9 mouse cellular contexts compared by ENCODE assay signal in the genomic region with DNA sequence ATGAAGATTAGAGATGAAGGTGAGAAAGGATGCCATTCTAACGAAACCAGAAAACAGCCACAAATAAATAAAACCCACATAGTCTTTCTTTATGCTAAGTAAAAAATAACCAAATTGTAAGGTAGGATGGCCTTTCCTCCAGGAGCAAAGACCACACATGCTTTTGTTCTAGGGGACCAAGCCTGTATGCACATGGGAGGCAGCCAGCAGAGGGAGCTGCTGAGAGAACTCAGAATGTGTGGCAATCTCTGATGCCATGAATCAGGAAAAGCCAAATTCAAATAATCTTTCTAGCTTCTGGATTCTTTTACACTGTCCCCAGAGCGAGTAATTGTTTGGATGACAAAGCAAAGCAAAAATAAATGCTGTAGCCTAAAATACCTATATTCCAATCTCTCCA.
DNase-seq lines count a peak whose midpoint lies in the region; ATAC-seq and TF ChIP-seq lines count a peak whose summit lies in the region.
"Had no signal": no experiment of that assay in that cellular context is flagged by ENCODE, and none has a peak within 500 bp of the region (broad histone marks: within the 10 kb centered on the region; RNA-seq: fewer than 3 reads in every experiment).

No protein-coding gene starts in this region.

- 61% methylated on average over 2 of the region's 2 CpGs for WGBS in limb, embryonic 11.5 days

- H3K9ac ChIP-seq in limb, embryonic 11.5 days (ENCODE audit: low read length), result no peak overlapping the region

- ATAC-seq in limb, embryonic 11.5 days (ENCODE audit: insufficient number of reproducible peaks, low FRiP score, low TSS enrichment, low read depth), result no peak

- H3K4me2 ChIP-seq in limb, embryonic 11.5 days (ENCODE audit: low read depth, severe bottlenecking), result no peak overlapping the region

- TF ChIP-seq CTCF in layer of hippocampus, adult 2 months (conservative IDR thresholded peaks at IDR 0.05), result peak; percentile 92

- no peak overlapping the region for H3K4me3 ChIP-seq in layer of hippocampus, adult 2 months
- H3K4me3 ChIP-seq in limb, embryonic 11.5 days (ENCODE audit: low read depth, low read length), result no peak overlapping the region

- DNase-seq in cerebellum, adult 11 months, result peak; percentile 16
- no peak for DNase-seq in cerebellum, adult 9-11 months
- DNase-seq in layer of hippocampus, adult 2 months (ENCODE audit: low spot score in 2 of 2), result peak; percentile 15 to 47
- no peak for DNase-seq in layer of hippocampus, adult 9-10 months (ENCODE audit: low spot score)
- peak; percentile 46 for DNase-seq in R1 (ENCODE audit: low read depth, low spot score)
- DNase-seq in embryo, embryonic 9.5 days (ENCODE audit: extremely low spot score), result peak; percentile 37
- DNase-seq in limb, embryonic 11.5 days (ENCODE audit: low spot score), result peak; percentile 73
- DNase-seq in splenic B cell, adult 2 months (ENCODE audit: low read depth, low spot score), result peak; percentile 63

- H3K9me3 ChIP-seq in limb, embryonic 11.5 days (ENCODE audit: control insufficient read depth, low read length), result no peaks in the 10 kb centered on the region
- H3K9me3 ChIP-seq: G1E had no signal

- H3K27me3 ChIP-seq in limb, embryonic 11.5 days (ENCODE audit: control insufficient read depth, insufficient read depth, low read length), result no peaks in the 10 kb centered on the region
- H3K27me3 ChIP-seq in splenic B cell, adult 2 months (ENCODE audit: control insufficient read depth, insufficient read depth, low read length, poor library complexity, severe bottlenecking), result no peaks in the 10 kb centered on the region

- no peaks in the 10 kb centered on the region for H3K36me3 ChIP-seq in limb, embryonic 11.5 days (ENCODE audit: control insufficient read depth, insufficient read depth, low read length)
- no peaks in the 10 kb centered on the region for H3K36me3 ChIP-seq in splenic B cell, adult 2 months (ENCODE audit: control insufficient read depth, insufficient read depth, low read length, poor library complexity, severe bottlenecking)
- H3K36me3 ChIP-seq: G1E had no signal

- no peaks in the 10 kb centered on the region for H3K4me1 ChIP-seq in limb, embryonic 11.5 days (ENCODE audit: control insufficient read depth, insufficient read depth, low read length)

- no peak overlapping the region for H3K27ac ChIP-seq in layer of hippocampus, adult 2 months
- H3K27ac ChIP-seq in limb, embryonic 11.5 days (replicated peaks; ENCODE audit: low read depth, low read length), result no peak overlapping the region

Comparison
In these comparisons a context has a peak if more than half of its experiments do, and no peak if none do; other contexts are left out.
1. DNase-seq: peak in cerebellum, adult 11 months (single experiment), layer of hippocampus, adult 2 months (2 of 2), R1 (single experiment), embryo, embryonic 9.5 days (single experiment), limb, embryonic 11.5 days (single experiment) and splenic B cell, adult 2 months (single experiment); none in cerebellum, adult 9-11 months (single experiment) and layer of hippocampus, adult 9-10 months (single experiment).